Mouse (Mus musculus) liver, postnatal 0 days (tissue): ENCODE measurements around the gene Ing2. TPM values are rescaled to one million over a fixed set of nuclear protein-coding genes. Genes with fewer than 3 reads are reported as not detected.

Source experiments
- ATAC-seq: fragments of 200-750 bp; cut with Nextera tagmentation; 2 replicates; pipeline ENCODE4 v1.8.0; 2017; ENCODE audit warnings: mild to moderate bottlenecking, moderate library complexity
- DNase-seq: peaks from one replicate; pipeline ENCODE4 v3.0.0-alpha.2; 2016
- H3K27ac ChIP-seq: fragments of 300-500 bp; sonication (generic); 2 replicates; pipeline ENCODE4 v1.5.1; 2014; ENCODE audit warnings: antibody characterized with exemption, moderate library complexity, mild to moderate bottlenecking, low read depth
- H3K27me3 ChIP-seq: fragments of 300-500 bp; sonication (generic); 2 replicates; pipeline ENCODE4 v1.6.1; 2014; ENCODE audit warnings: low read length, control low read depth, mixed read lengths; ENCODE audit not compliant: insufficient read depth
- H3K36me3 ChIP-seq: fragments of 300-500 bp; sonication (generic); replicated peaks from 2 replicates; pipeline ENCODE4 v1.6.1; 2014; ENCODE audit warnings: mild to moderate bottlenecking, control low read depth, low read length, moderate library complexity, mixed read lengths; ENCODE audit not compliant: insufficient read depth
- H3K4me1 ChIP-seq: fragments of 300-500 bp; sonication (generic); 2 replicates; pipeline ENCODE4 v1.6.1; 2014; ENCODE audit warnings: antibody characterized with exemption, mild to moderate bottlenecking, control low read depth; ENCODE audit not compliant: insufficient read depth
- H3K4me2 ChIP-seq: fragments of 300-500 bp; sonication (generic); 2 replicates; pipeline ENCODE4 v1.6.1; 2014; ENCODE audit warnings: low read depth, mild to moderate bottlenecking, low read length, moderate library complexity, mixed read lengths
- H3K4me3 ChIP-seq: fragments of 300-500 bp; sonication (generic); 2 replicates; pipeline ENCODE4 v1.5.1; 2014; ENCODE audit warnings: low read depth, low read length
- H3K9ac ChIP-seq: fragments of 300-500 bp; sonication (generic); replicated peaks from 2 replicates; pipeline ENCODE4 v1.6.1; 2014; ENCODE audit warnings: mild to moderate bottlenecking, moderate library complexity
- H3K9me3 ChIP-seq: fragments of 300-500 bp; sonication (generic); 2 replicates; pipeline ENCODE4 v1.6.1; 2016; ENCODE audit warnings: mild to moderate bottlenecking, control low read depth, low read length, mixed read lengths
- CTCF ChIP-seq: sonication (generic); IDR thresholded peaks from 2 replicates; pipeline ENCODE4 v1.5.1; 2016; ENCODE audit warnings: antibody characterized with exemption, low read depth
- EP300 ChIP-seq: IDR thresholded peaks from 2 replicates; pipeline ENCODE4 v1.6.1; 2016; ENCODE audit warnings: antibody characterized with exemption, low read depth, mild to moderate bottlenecking
- whole genome bisulfite sequencing: fragments of 180-500 bp; shearing (Covaris S2); extraction: QIAGEN DNeasy Blood & Tissue Kit; methylation state at CpG from one replicate; pipeline ENCODE4 v1.1.7; 2014; ENCODE audit not compliant: insufficient replicate concordance; 5-methylcytosine and 5-hydroxymethylcytosine counted together
- polyA plus RNA-seq: library from polyadenylated mRNA; unstranded; fragments of >200 nt; fragmentation: Nextera tagmentation; extraction: Ambion mirVana; gene quantifications from 2 replicates; pipeline ENCODE4 v1.2.1, GENCODE M21; 2015

Ing2 gene
- polyA plus RNA-seq, 1 experiment from 2014 or later = 10.3 TPM

DNA sequence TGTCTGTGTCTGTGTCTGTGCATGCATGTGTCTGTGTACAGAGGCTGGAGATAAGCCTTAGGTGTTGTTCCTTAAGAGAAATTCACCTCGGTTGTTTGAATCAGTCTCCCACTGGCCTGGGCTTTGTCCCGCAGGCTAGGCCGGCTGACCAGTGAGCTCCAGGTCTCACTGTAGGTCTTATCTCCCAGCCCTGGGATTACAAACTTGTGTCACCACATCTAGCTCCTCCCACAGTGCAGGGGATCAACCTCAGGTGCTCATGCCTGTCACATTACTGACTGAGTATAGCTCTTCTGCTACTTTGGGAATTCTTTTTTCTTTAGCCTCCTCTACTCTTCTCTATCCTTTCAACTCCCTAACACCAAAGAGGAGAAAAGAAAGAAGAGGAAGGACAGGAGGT lies 20.9 kb downstream of the Ing2 start:
- Histone ChIP-seq H3K4me3 (no peak overlapping the region), H3K27ac (peak overlapping the region; percentile 44), H3K9me3 (no peaks in the 10 kb centered on the region), H3K9ac (no peak overlapping the region), H3K36me3 (no peaks in the 10 kb centered on the region), H3K4me2 (0 out of 2 replicates have a peak overlapping the region, but pooled peaks have one; percentile 22), H3K27me3 (no peaks in the 10 kb centered on the region), H3K4me1 (no peaks in the 10 kb centered on the region; the same call in 1 of the 2 replicates)
- TF ChIP-seq EP300 (no peak), CTCF (no peak)
- peak; percentile 26 for DNase-seq
- WGBS = 35% methylated on average over 3 of the region's 3 CpGs
- ATAC-seq = peak; percentile 67

DNA sequence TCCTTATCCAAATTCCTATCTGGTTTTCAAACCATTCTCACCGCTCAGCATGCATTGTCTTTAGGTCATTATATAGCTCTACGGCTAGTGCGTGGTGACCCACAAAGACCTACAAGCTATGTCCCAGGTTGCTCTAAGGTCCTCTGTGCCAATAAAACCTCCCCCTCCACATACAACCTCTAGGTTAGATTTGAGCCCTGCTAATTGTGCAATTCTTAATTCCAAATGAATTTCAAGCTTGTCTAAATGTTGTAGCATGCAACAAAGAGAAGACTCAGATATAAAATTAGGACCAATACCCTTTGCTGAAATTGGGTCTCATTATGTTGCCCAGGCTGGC lies 22.6 kb downstream of the Ing2 start:
- Histone ChIP-seq H3K36me3 (no peaks in the 10 kb centered on the region), H3K4me1 (no peaks in the 10 kb centered on the region; the same call in 1 of the 2 replicates), H3K27ac (peak overlapping the region; percentile 73), H3K27me3 (no peaks in the 10 kb centered on the region), H3K9me3 (no peaks in the 10 kb centered on the region), H3K4me3 (0 out of 2 replicates have a peak overlapping the region, but pooled peaks have one; percentile 5), H3K4me2 (peak overlapping the region; percentile 42), H3K9ac (no peak overlapping the region)
- ATAC-seq (peak; percentile 67), DNase-seq (no peak)
- 65% methylated on average over 3 of the region's 3 CpGs for WGBS
- no peak for TF ChIP-seq CTCF
- no peak for TF ChIP-seq EP300

DNA sequence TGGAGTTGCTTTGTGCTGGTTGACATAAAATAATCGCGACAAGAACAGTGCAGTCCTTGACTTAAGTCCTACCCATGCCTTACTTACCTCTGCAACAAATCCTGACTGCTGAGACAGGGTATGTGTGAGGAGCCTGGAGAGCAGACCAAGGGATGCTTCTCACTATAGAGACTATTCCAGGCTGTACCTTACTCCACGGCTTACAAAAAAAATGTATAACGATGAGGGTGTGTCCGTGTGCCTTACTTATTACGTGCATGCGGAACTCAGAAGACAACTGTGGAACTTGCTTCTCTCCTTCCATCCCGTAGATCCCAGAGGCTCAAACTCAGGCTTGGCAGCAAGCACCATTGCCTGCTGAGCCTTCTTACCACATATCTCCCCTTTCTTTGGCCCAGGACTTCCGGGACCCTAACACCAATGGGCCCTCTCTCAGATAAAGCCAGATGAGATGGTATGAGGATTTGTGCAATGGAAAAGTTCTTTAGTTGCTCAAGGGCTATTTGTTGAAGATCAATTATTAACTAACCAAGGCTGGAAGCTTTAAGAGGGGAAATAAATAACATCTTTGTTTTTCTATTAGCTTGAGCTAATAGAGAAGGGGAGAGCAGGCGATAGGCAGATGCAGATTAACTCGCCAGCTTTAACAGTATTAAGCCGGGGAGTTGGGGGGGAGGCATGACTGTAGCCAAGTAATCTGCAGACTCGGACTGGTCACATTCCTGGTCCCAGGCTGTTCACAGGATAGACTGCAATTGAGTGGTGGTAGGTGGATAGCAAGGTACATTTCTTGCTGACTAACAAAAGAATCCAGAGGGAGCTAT lies 23.2 kb downstream of the Ing2 start:
- no peak for DNase-seq
- peak overlapping the region; percentile 73 for H3K27ac ChIP-seq
- peak overlapping the region; percentile 42 for H3K4me2 ChIP-seq

GRCm38 (mm10) chr8:47650853-47651252 lies 24.5 kb downstream of the Ing2 start:
- no peaks in the 10 kb centered on the region; the same call in 1 of the 2 replicates for H3K4me1 ChIP-seq
- no peak overlapping the region for H3K27ac ChIP-seq
- no peak overlapping the region for H3K4me3 ChIP-seq
- ATAC-seq (no peak), DNase-seq (no peak)
- no peak for TF ChIP-seq EP300
- TF ChIP-seq CTCF = no peak
- no peaks in the 10 kb centered on the region for H3K27me3 ChIP-seq
- H3K36me3 ChIP-seq = no peaks in the 10 kb centered on the region
- WGBS = 62% methylated on average over 4 of the region's 4 CpGs
- H3K9ac ChIP-seq = no peak overlapping the region
- no peak overlapping the region for H3K4me2 ChIP-seq
- peaks cover 3% of the 10 kb centered on the region; the same call in 1 of the 2 replicates for H3K9me3 ChIP-seq

More for the DNA sequence above, 23.2 kb downstream of the Ing2 start:
- Histone ChIP-seq H3K36me3 (no peaks in the 10 kb centered on the region), H3K4me1 (no peaks in the 10 kb centered on the region; the same call in 1 of the 2 replicates), H3K9ac (0 out of 2 replicates have a peak overlapping the region, but pooled peaks have one; percentile 11), H3K9me3 (no peaks in the 10 kb centered on the region), H3K4me3 (peak overlapping the region; percentile 5; the same call in 1 of the 2 replicates), H3K27me3 (no peaks in the 10 kb centered on the region)
- ATAC-seq = peak; percentile 72
- WGBS = 63% methylated on average over 13 of the region's 13 CpGs
- TF ChIP-seq CTCF = no peak
- no peak for TF ChIP-seq EP300

GRCm38 (mm10) chr8:47649551-47649950 lies 25.8 kb downstream of the Ing2 start:
- WGBS = 72% methylated on average over 9 of the region's 9 CpGs
- no peak for TF ChIP-seq EP300
- TF ChIP-seq CTCF = no peak
- Histone ChIP-seq H3K9ac (no peak overlapping the region), H3K27me3 (no peaks in the 10 kb centered on the region), H3K4me2 (no peak overlapping the region), H3K36me3 (no peaks in the 10 kb centered on the region), H3K9me3 (peaks cover 3% of the 10 kb centered on the region; the same call in 1 of the 2 replicates), H3K4me3 (no peak overlapping the region), H3K4me1 (no peaks in the 10 kb centered on the region; the same call in 1 of the 2 replicates), H3K27ac (no peak overlapping the region)
- DNase-seq = no peak
- peak; percentile 50; the same call in 1 of the 2 replicates for ATAC-seq

GRCm38 (mm10) chr8:47642514-47643064 lies 32.8 kb downstream of the Ing2 start:
- no peak for DNase-seq
- Histone ChIP-seq H3K4me1 (no peaks in the 10 kb centered on the region), H3K9me3 (peaks cover 16% of the 10 kb centered on the region), H3K27me3 (no peaks in the 10 kb centered on the region), H3K27ac (no peak overlapping the region), H3K4me3 (no peak overlapping the region), H3K36me3 (no peaks in the 10 kb centered on the region), H3K9ac (no peak overlapping the region), H3K4me2 (no peak overlapping the region)
- 83% methylated on average over 9 of the region's 9 CpGs for whole genome bisulfite sequencing
- ATAC-seq = no peak
- no peak for TF ChIP-seq EP300
- TF ChIP-seq CTCF = no peak
